Mouse (Mus musculus) midbrain, postnatal 0 days (tissue): Measurements from ENCODE around the gene Arhgap25. TPM values are rescaled to one million over a fixed set of nuclear protein-coding genes. Genes with fewer than 3 reads are reported as not detected.

Experiments used
- ATAC-seq: fragments of 200-750 bp; cut with Nextera tagmentation; 2 replicates; pipeline ENCODE4 v1.8.0; 2017; ENCODE audit warnings: moderate number of reproducible peaks, mild to moderate bottlenecking, moderate TSS enrichment, moderate library complexity; ENCODE audit not compliant: low FRiP score
- DNase-seq: peaks from one replicate; pipeline ENCODE4 v3.0.0-alpha.2; 2015; ENCODE audit warnings: low spot score
- H3K27ac ChIP-seq: fragments of 300-500 bp; sonication (generic); 2 replicates; pipeline ENCODE4 v1.5.1; 2014; ENCODE audit warnings: low read depth, mild to moderate bottlenecking, low read length, mixed read lengths
- H3K27me3 ChIP-seq: fragments of 300-500 bp; sonication (generic); 2 replicates; pipeline ENCODE4 v1.6.1; 2014; ENCODE audit warnings: low read length, control low read depth, mixed read lengths; ENCODE audit not compliant: insufficient read depth
- H3K36me3 ChIP-seq: fragments of 300-500 bp; sonication (generic); 2 replicates; pipeline ENCODE4 v1.6.1; 2014; ENCODE audit warnings: low read length, control low read depth, mixed read lengths; ENCODE audit not compliant: insufficient read depth
- H3K4me1 ChIP-seq: fragments of 300-500 bp; sonication (generic); 2 replicates; pipeline ENCODE4 v1.6.1; 2014; ENCODE audit warnings: mild to moderate bottlenecking, control low read depth, antibody characterized with exemption, low read length, mixed read lengths; ENCODE audit not compliant: insufficient read depth
- H3K4me2 ChIP-seq: fragments of 300-500 bp; sonication (generic); 2 replicates; pipeline ENCODE4 v1.6.1; 2014; ENCODE audit warnings: low read depth, mild to moderate bottlenecking, low read length, mixed read lengths; ENCODE audit not compliant: poor library complexity, severe bottlenecking
- H3K4me3 ChIP-seq: fragments of 300-500 bp; sonication (generic); 2 replicates; pipeline ENCODE4 v1.5.1; 2014; ENCODE audit warnings: low read depth, mild to moderate bottlenecking, low read length, moderate library complexity
- H3K9ac ChIP-seq: fragments of 300-500 bp; sonication (generic); replicated peaks from 2 replicates; pipeline ENCODE4 v1.6.1; 2014; ENCODE audit warnings: mild to moderate bottlenecking, low read length, moderate library complexity, mixed read lengths; ENCODE audit not compliant: poor library complexity, severe bottlenecking
- H3K9me3 ChIP-seq: fragments of 300-500 bp; sonication (generic); 2 replicates; pipeline ENCODE4 v1.6.1; 2016; ENCODE audit warnings: low read length, control low read depth
- CTCF ChIP-seq: IDR thresholded peaks from 2 replicates; pipeline ENCODE4 v1.5.1; 2016; ENCODE audit warnings: antibody characterized with exemption, mild to moderate bottlenecking
- WGBS: fragments of 180-500 bp; shearing (Covaris S2); extraction: QIAGEN DNeasy Blood & Tissue Kit; methylation state at CpG from one replicate; pipeline ENCODE4 v1.1.7; 2014; 5-methylcytosine and 5-hydroxymethylcytosine counted together
- polyA plus RNA-seq: library from polyadenylated mRNA; unstranded; fragments of >200 nt; fragmentation: Nextera tagmentation; extraction: Ambion mirVana; gene quantifications from 2 replicates; pipeline ENCODE4 v1.2.1, GENCODE M21; 2015
- total RNA-seq: library from RNA; depleted of rRNA; stranded (reverse); fragments of >200 nt; gene quantifications from 2 replicates; pipeline ENCODE4 v1.2.3, GENCODE M21; 2014

Arhgap25 gene
- total and polyA plus RNA-seq, 2 experiments from 2014 or later: 0.93 to 1.2 TPM

GRCm38 (mm10) chr6:87527846-87528557 lies 5.1 kb downstream of the Arhgap25 start:
- WGBS: 84% methylated on average over 6 of the region's 6 CpGs
- no peaks in the 10 kb centered on the region for H3K9me3 ChIP-seq

GRCm38 (mm10) chr6:87527366-87527765 lies 5.7 kb downstream of the Arhgap25 start:
- no peak for DNase-seq
- Histone ChIP-seq H3K9ac (no peak overlapping the region), H3K27ac (no peak overlapping the region), H3K9me3 (no peaks in the 10 kb centered on the region), H3K36me3 (no peaks in the 10 kb centered on the region), H3K27me3 (no peaks in the 10 kb centered on the region), H3K4me3 (no peak overlapping the region), H3K4me1 (no peaks in the 10 kb centered on the region), H3K4me2 (no peak overlapping the region)
- TF ChIP-seq CTCF: no peak
- WGBS: 92% methylated on average over 4 of the region's 4 CpGs
- no peak for ATAC-seq

More at GRCm38 (mm10) chr6:87527846-87528557, 5.1 kb downstream of the Arhgap25 start:
- ATAC-seq: no peak
- H3K9ac ChIP-seq: no peak overlapping the region
- H3K4me1 ChIP-seq: no peaks in the 10 kb centered on the region
- TF ChIP-seq CTCF: no peak
- no peak for DNase-seq
- no peaks in the 10 kb centered on the region for H3K36me3 ChIP-seq
- no peaks in the 10 kb centered on the region for H3K27me3 ChIP-seq
- H3K4me3 ChIP-seq: no peak overlapping the region
- H3K4me2 ChIP-seq: no peak overlapping the region
- H3K27ac ChIP-seq: no peak overlapping the region

GRCm38 (mm10) chr6:87525126-87525525 lies 7.9 kb downstream of the Arhgap25 start:
- Histone ChIP-seq H3K36me3 (no peaks in the 10 kb centered on the region), H3K27ac (no peak overlapping the region), H3K9ac (no peak overlapping the region), H3K4me1 (no peaks in the 10 kb centered on the region), H3K4me2 (no peak overlapping the region), H3K27me3 (no peaks in the 10 kb centered on the region), H3K9me3 (no peaks in the 10 kb centered on the region), H3K4me3 (no peak overlapping the region)
- DNase-seq (no peak), ATAC-seq (no peak)
- TF ChIP-seq CTCF: no peak
- 87% methylated on average over 10 of the region's 10 CpGs for WGBS

GRCm38 (mm10) chr6:87524281-87524680 lies 8.8 kb downstream of the Arhgap25 start:
- Histone ChIP-seq H3K27ac (no peak overlapping the region), H3K9me3 (no peaks in the 10 kb centered on the region), H3K4me2 (no peak overlapping the region), H3K4me1 (no peaks in the 10 kb centered on the region), H3K4me3 (no peak overlapping the region), H3K9ac (no peak overlapping the region), H3K36me3 (no peaks in the 10 kb centered on the region), H3K27me3 (no peaks in the 10 kb centered on the region)
- 97% methylated on average over 4 of the region's 4 CpGs for WGBS
- DNase-seq (no peak), ATAC-seq (no peak)
- TF ChIP-seq CTCF: no peak

GRCm38 (mm10) chr6:87523736-87524135 lies 9.3 kb downstream of the Arhgap25 start:
- WGBS: 57% methylated on average over 7 of the region's 7 CpGs
- H3K9me3 ChIP-seq: no peaks in the 10 kb centered on the region
- no peaks in the 10 kb centered on the region for H3K36me3 ChIP-seq
- no peak for ATAC-seq
- H3K27me3 ChIP-seq: no peaks in the 10 kb centered on the region
- no peak for TF ChIP-seq CTCF
- H3K4me2 ChIP-seq: no peak overlapping the region
- H3K4me3 ChIP-seq: no peak overlapping the region
- H3K9ac ChIP-seq: no peak overlapping the region
- H3K4me1 ChIP-seq: no peaks in the 10 kb centered on the region
- no peak overlapping the region for H3K27ac ChIP-seq
- DNase-seq: no peak

- Histone ChIP-seq H3K9ac (no peak overlapping the region), H3K27me3 (no peaks in the 10 kb centered on the region), H3K4me2 (no peak overlapping the region), H3K36me3 (no peaks in the 10 kb centered on the region), H3K9me3 (no peaks in the 10 kb centered on the region), H3K27ac (no peak overlapping the region), H3K4me3 (no peak overlapping the region), H3K4me1 (no peaks in the 10 kb centered on the region)
- whole genome bisulfite sequencing: 91% methylated on average over 2 of the region's 2 CpGs
- DNase-seq: no peak
- no peak for TF ChIP-seq CTCF
- ATAC-seq: no peak
Measured at GRCm38 (mm10) chr6:87523085-87523484, 10.0 kb downstream of the Arhgap25 start.
